Mouse (Mus musculus) adrenal gland, adult 10 weeks (tissue): ENCODE data around the gene Cdc14a. TPM values are rescaled to one million over a fixed set of nuclear protein-coding genes. Genes with fewer than 3 reads are reported as not detected.

Experiments used
- polyA plus RNA-seq: library from polyadenylated mRNA; stranded (reverse); fragments of 350-450 nt; fragmentation: Illumina TruSeq; extraction: RNeasy Lipid Tissue Mini Kit (QIAGEN cat#74804); gene quantifications from one replicate; pipeline ENCODE4 v1.2.3, GENCODE M21; 2014; ENCODE audit warnings: low read depth, low replicate concordance

The Cdc14a gene
- polyA plus RNA-seq: 19.6 TPM

GRCm38 (mm10) chr3:116423353-116424159, at the start of gene Cdc14a:
TSS of gene Cdc14a (minus strand) at chr3:116424032.

GRCm38 (mm10) chr3:116253077-116253531, 170.7 kb downstream of the Cdc14a start, which contains the start of gene Gpr88:
TSS of gene Gpr88 (minus strand) at chr3:116253503.

Other genes with a start within 250 kb of the Cdc14a start
- gene Gpr88, start 170.5 kb downstream of the Cdc14a start, polyA plus RNA-seq: 1.3 TPM
- gene Rtca, start 84.2 kb upstream of the Cdc14a start, polyA plus RNA-seq: 71.4 TPM
- 153 TPM for gene Dbt, start 89.0 kb upstream of the Cdc14a start, polyA plus RNA-seq
- gene Lrrc39, start 138.9 kb upstream of the Cdc14a start, polyA plus RNA-seq: 6.5 TPM
- gene Sass6, start 170.9 kb upstream of the Cdc14a start, polyA plus RNA-seq: 8.3 TPM
- gene Trmt13, start 190.6 kb upstream of the Cdc14a start, polyA plus RNA-seq: 26.8 TPM
- 136 TPM for gene Mfsd14a, start 238.6 kb upstream of the Cdc14a start, polyA plus RNA-seq